Mouse (Mus musculus) layer of hippocampus, adult 18-20 months (tissue): ENCODE measurements around the gene Necab3. TPM values are rescaled to one million over a fixed set of nuclear protein-coding genes. Genes with fewer than 3 reads are reported as not detected.

ENCODE experiments used
- DNase-seq, 2 experiments: peaks; one replicate each; pipeline ENCODE4 v3.0.0; 2022; ENCODE audit warnings: low spot score in 2 of 2
- total RNA-seq, 2 experiments: library from RNA; stranded (reverse); gene quantifications; 2 replicates each; pipeline ENCODE4 v1.2.3; 2021

The Necab3 gene
- total RNA-seq, 2 experiments from 2014 or later = 20.9 to 26.5 TPM

GRCm38 (mm10) chr2:154546711-154547110, 12.0 kb downstream of the Necab3 start, which contains the start of gene 1700003F12Rik:
1700003F12Rik (plus strand) TSS chr2:154547085.
- DNase-seq = no peak

- DNase-seq = peak; percentile 51 to 81
Measured at GRCm38 (mm10) chr2:154543567-154544347, 14.9 kb downstream of the Necab3 start.

DNA sequence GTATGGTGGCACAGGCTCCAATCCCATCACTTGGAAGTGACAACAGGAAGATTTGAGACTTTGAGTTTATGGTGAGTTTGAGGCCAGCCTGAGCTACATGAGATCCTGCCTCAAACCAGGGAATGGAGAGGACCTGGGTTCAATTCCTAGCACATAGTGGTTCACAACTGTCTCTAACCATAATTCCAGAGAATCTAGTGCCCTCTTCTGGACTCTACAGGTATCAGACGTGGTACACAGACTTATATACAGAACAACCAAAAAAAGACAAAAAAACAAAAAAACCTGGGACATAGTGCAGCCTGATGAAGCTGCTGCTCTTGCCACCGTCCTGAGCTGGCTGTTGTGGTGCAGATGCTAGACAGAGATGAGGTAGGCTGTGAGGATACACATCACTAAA, 17.1 kb downstream of the Necab3 start:
- DNase-seq = no peak

GRCm38 (mm10) chr2:154539720-154540119, 19.0 kb downstream of the Necab3 start:
- DNase-seq = peak in 1 of 2 experiments; percentile 81

DNA sequence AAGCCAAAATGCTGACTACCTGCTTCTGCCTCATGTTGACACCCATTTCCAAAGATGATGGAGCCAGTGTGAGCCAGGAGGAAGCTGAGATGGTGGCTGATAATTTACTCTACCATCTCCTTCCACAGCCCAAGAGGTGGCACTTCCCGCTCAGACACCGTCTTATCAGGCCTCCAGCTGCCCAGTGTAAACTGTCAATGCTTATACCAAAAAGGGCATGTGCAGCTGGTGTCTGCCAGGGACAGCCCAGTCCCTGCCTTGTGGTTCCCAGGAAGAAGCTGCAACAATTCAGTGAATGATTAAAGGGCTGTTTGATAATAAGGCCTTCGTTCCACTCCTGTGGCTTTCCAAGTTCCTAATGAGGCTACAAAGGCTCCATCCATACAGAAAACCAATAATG, 20.0 kb downstream of the Necab3 start:
- no peak for DNase-seq

DNA sequence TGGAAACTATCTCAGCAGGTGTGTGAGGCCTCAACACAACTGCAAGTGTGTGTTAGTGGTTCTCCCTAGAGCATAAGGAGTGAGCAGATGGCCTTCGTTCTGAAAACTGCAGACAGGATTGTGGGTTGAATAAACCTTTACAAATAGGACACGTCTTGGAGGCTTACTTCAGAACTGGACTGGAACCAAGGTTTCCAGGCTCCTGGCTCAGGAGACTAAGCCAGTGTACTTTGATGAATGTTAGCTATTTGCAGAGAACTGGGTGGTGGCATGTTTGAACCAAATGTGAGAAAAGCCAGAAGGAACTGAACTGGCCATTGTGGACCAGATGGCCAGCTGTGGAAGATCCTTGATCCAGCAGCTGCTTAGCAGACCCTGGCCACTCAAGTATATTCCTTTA, 20.4 kb downstream of the Necab3 start:
- peak in 1 of 2 experiments; percentile 68 for DNase-seq

DNA sequence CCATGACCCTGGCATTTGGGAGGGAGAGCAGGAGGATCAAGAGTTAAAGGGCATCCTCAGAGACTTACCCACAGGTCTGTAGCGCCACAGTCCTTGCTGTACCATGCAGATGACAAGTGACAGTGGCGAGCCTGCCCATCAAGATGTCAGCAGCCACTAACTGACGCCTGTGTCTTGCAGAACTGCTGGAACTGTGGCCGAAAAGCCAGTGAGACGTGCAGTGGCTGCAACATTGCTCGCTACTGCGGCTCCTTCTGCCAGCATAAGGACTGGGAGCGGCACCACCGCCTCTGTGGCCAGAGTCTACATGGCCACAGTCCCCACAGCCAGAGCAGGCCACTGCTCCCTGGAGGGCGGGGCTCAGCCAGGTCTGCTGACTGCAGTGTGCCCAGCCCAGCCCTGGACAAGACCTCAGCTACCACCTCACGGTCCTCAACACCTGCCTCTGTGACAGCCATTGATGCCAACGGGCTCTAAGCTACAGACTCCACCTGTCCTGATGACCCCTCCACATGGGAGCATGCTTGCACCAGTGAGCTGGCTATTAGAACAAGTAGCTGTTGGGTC, 23.9 kb downstream of the Necab3 start:
- DNase-seq = no peak

GRCm38 (mm10) chr2:154532888-154533287, 25.8 kb downstream of the Necab3 start:
- DNase-seq = no peak

DNA sequence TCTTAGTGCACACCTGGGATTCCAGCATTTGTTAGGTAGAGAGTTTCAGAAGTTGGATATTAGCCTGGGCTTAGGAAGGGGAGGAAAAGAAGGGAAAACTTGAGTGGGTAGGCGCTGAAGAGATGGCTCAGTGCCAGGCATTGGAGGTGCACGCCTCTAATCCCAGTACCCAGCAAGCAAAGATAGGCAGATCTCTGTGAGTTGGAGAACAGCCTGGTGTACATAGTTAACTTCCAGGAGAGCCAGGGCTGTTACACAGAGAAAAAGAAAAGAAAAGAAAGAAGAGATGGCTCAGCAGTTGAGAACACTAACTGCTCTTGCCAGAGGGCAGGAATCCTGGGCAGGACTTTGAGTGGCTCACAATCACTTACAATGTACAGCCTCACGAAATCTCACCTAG, 32.2 kb downstream of the Necab3 start:
- DNase-seq = no peak

DNA sequence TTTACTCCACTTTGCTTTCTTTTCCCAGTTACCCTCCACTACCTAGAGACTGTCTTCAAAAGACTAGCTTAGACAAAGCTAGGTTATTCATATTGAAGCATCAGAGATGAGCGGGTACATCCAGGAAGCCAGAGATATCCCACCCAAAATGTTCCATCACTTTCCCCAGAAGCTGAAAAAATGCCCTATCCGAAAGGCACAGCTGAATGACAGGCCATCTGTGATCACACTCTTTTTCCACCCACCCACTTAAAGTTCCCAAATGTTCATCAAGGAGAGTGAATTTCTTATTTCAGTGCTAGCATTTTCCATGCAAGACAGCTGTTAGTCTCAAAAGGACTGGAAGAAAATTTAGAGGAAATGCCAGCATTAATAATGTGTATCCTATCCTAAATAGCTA, 33.4 kb downstream of the Necab3 start:
- peak; percentile 58 to 82 for DNase-seq

DNA sequence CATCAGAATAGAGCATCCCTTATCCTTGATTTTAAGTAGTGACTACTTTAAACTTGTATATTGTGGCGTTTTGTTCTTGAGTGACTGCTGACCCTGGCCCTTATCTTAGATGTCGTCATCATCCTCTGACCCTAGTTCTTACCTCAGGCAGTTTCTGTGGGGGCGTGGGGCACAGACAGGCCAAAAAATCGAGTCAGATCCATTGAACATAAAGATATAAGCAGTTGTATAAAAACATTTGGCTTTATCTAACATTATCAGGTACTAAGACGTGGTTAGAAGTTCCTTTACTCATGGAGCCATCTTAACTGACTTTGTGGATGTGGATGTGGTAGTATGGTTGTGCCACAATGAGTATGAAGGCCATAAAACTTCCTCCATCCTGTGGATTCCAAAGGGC, 36.4 kb downstream of the Necab3 start:
- DNase-seq = no peak

GRCm38 (mm10) chr2:154521449-154521848, 37.2 kb downstream of the Necab3 start:
- no peak for DNase-seq

DNA sequence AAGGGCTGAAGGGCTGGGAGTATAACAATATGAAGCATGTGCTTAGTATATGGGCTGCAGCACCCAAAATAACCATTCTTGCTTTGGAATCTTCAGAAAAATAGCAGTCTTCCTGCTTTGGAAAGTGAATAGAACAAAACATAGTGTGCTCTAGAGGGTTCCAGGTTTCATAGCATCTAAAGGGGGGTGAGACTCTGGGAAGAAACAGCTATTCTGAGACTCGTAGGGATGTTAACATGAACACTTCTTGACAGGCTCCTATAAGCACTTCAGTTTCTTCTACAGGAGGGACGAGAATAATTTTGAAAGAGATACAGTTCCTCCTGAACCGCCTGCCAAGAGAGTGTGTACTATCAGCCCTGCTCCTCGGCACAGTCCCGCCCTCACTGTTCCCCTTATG, 41.3 kb downstream of the Necab3 start:
- DNase-seq = no peak

- DNase-seq = no peak
Measured at GRCm38 (mm10) chr2:154516944-154517343, 41.7 kb downstream of the Necab3 start.

DNA sequence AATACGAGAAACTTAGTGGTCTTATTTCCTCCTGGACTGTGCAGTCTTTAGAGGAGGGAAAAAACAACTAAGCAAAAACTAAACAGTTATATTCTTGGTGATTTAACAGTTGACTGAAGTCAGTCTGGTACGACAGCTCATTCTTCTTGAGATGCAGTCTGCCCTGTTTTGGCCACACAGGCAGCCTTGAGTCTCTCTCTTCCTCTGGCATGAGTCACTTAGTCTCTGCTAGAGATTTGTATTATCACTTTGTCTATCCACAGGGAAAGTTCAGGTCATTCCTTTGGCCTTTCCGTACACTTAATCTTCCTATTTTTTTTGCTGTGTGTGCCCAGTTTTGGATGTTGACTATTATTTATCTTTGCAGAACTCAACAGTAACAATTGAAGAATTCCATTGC, 48.5 kb downstream of the Necab3 start:
- no peak for DNase-seq

- no peak for DNase-seq
Measured at GRCm38 (mm10) chr2:154508450-154508849, 50.2 kb downstream of the Necab3 start.

- peak in 1 of 2 experiments; percentile 25 for DNase-seq
Measured at GRCm38 (mm10) chr2:154507566-154508283, 51.0 kb downstream of the Necab3 start.

GRCm38 (mm10) chr2:154507076-154507475, 51.6 kb downstream of the Necab3 start:
- DNase-seq = no peak

DNA sequence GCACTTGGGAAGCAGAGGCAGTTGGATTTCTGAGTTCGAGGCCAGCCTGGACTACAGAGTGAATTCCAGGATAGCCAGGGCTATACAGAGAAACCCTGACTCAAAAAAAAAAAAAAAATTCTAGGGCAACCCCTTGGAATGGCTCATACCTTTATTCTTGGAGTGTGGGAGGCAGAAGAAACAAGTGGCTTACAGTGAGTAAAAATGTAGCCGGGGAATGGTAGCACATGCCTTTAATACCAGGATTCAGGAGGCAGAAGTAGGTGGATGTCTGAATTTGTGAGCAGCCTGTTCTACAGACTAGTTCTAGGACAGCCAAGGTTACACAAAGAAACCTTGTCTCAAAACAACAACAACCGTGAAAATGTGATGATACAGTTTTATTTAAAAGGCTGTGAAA, 57.9 kb downstream of the Necab3 start:
- DNase-seq = no peak

GRCm38 (mm10) chr2:154499717-154500247, 58.9 kb downstream of the Necab3 start:
- no peak for DNase-seq

- no peak for DNase-seq
Measured at GRCm38 (mm10) chr2:154498571-154498970, 60.1 kb downstream of the Necab3 start.

GRCm38 (mm10) chr2:154495021-154495420, 63.7 kb downstream of the Necab3 start:
- DNase-seq = no peak
